Mouse (Mus musculus) CH12F3 (cell line): Measurements from ENCODE around the gene Usp48.
"Not testable (repeated sequence)": the region's sequence is repeated elsewhere in the genome, so short reads cannot be mapped to it uniquely, and the experiment has no call there.

Experiments
- in situ Hi-C: fragments of 300-500 bp; cut with MboI; formaldehyde crosslinking; loops from 2 replicates; pipeline ENCODE4 v1.14.3; 2020; ENCODE audit warnings: low sequenced_read_pairs

Gene Usp48

GRCm38 (mm10) chr4:137593601-137594495 is at the start of gene Usp48:
Gene Usp48 (plus strand): TSS chr4:137593755.
- in situ Hi-C loops, result no loop called here

GRCm38 (mm10) chr4:137545568-137545967 is 48.0 kb upstream of the Usp48 start:
- in situ Hi-C loops, result loop anchor here (10.0 kb wide), 1 partner anchor 101 kb away; no protein-coding TSS in a partner anchor

- in situ Hi-C loops, result loop anchor here (10.0 kb wide), 1 partner anchor 101 kb away; no protein-coding TSS in a partner anchor
Measured at GRCm38 (mm10) chr4:137546003-137546525, 47.5 kb upstream of the Usp48 start.

- in situ Hi-C loops, result no loop called here
Measured at GRCm38 (mm10) chr4:137553466-137553865, 40.1 kb upstream of the Usp48 start.

GRCm38 (mm10) chr4:137556673-137557210 is 36.8 kb upstream of the Usp48 start:
- in situ Hi-C loops, result no loop called here

GRCm38 (mm10) chr4:137569873-137570272 is 23.7 kb upstream of the Usp48 start:
- in situ Hi-C loops, result no loop called here

- in situ Hi-C loops, result no loop called here
Measured at GRCm38 (mm10) chr4:137574469-137574868, 19.1 kb upstream of the Usp48 start, which contains the start of gene Ldlrad2. Gene Ldlrad2 (minus strand): TSS chr4:137574569.

- in situ Hi-C loops, result no loop called here
Measured at GRCm38 (mm10) chr4:137577486-137577885, 16.1 kb upstream of the Usp48 start.

- in situ Hi-C loops, result no loop called here
Measured at GRCm38 (mm10) chr4:137578181-137578845, 15.2 kb upstream of the Usp48 start.

GRCm38 (mm10) chr4:137579789-137580188 is 13.8 kb upstream of the Usp48 start:
- in situ Hi-C loops, result no loop called here

GRCm38 (mm10) chr4:137580299-137580698 is 13.3 kb upstream of the Usp48 start:
- in situ Hi-C loops, result no loop called here

GRCm38 (mm10) chr4:137581815-137582214 is 11.7 kb upstream of the Usp48 start:
- in situ Hi-C loops, result no loop called here

GRCm38 (mm10) chr4:137589095-137589494 is 4.5 kb upstream of the Usp48 start:
- in situ Hi-C loops, result not testable (repeated sequence)

GRCm38 (mm10) chr4:137589586-137589985 is 4.0 kb upstream of the Usp48 start:
- in situ Hi-C loops, result no loop called here

GRCm38 (mm10) chr4:137590961-137591360 is 2.6 kb upstream of the Usp48 start:
- in situ Hi-C loops, result no loop called here

- in situ Hi-C loops, result no loop called here
Measured at GRCm38 (mm10) chr4:137594496-137595270, 1.1 kb downstream of the Usp48 start.

- in situ Hi-C loops, result no loop called here
Measured at GRCm38 (mm10) chr4:137597098-137597630, 3.6 kb downstream of the Usp48 start.

GRCm38 (mm10) chr4:137598577-137598976 is 5.0 kb downstream of the Usp48 start:
- in situ Hi-C loops, result no loop called here

- in situ Hi-C loops, result no loop called here
Measured at GRCm38 (mm10) chr4:137603449-137604171, 10.1 kb downstream of the Usp48 start.

- in situ Hi-C loops, result no loop called here
Measured at GRCm38 (mm10) chr4:137607023-137607422, 13.5 kb downstream of the Usp48 start.
